Mouse (Mus musculus) midbrain, embryonic 13.5 days (tissue): ENCODE measurements around the gene Igsf21. TPM values are rescaled to one million over a fixed set of nuclear protein-coding genes. Genes with fewer than 3 reads are reported as not detected.

Experiments
- ATAC-seq: fragments of 200-750 bp; cut with Nextera tagmentation; 2 replicates; pipeline ENCODE4 v1.8.0; 2017; ENCODE audit warnings: mild to moderate bottlenecking, moderate TSS enrichment, moderate library complexity
- H3K27ac ChIP-seq: fragments of 300-500 bp; sonication (generic); 2 replicates; pipeline ENCODE4 v1.5.1; 2015; ENCODE audit warnings: inconsistent platforms, mild to moderate bottlenecking, moderate library complexity
- H3K27me3 ChIP-seq: fragments of 300-500 bp; sonication (generic); 2 replicates; pipeline ENCODE4 v1.6.1; 2015; ENCODE audit warnings: mild to moderate bottlenecking, inconsistent platforms
- H3K36me3 ChIP-seq: fragments of 300-500 bp; sonication (generic); 2 replicates; pipeline ENCODE4 v1.6.1; 2015; ENCODE audit warnings: mild to moderate bottlenecking, inconsistent platforms
- H3K4me1 ChIP-seq: fragments of 300-500 bp; sonication (generic); replicated peaks from 2 replicates; pipeline ENCODE4 v1.6.1; 2015; ENCODE audit warnings: inconsistent platforms
- H3K4me2 ChIP-seq: fragments of 300-500 bp; sonication (generic); replicated peaks from 2 replicates; pipeline ENCODE4 v1.6.1; 2015; ENCODE audit warnings: moderate library complexity, mild to moderate bottlenecking, inconsistent platforms
- H3K4me3 ChIP-seq: fragments of 300-500 bp; sonication (generic); replicated peaks from 2 replicates; pipeline ENCODE4 v1.5.1; 2015; ENCODE audit warnings: mild to moderate bottlenecking, inconsistent platforms
- H3K9ac ChIP-seq: fragments of 300-500 bp; sonication (generic); replicated peaks from 2 replicates; pipeline ENCODE4 v1.6.1; 2015; ENCODE audit warnings: mild to moderate bottlenecking, inconsistent platforms
- H3K9me3 ChIP-seq: fragments of 300-500 bp; sonication (generic); 2 replicates; pipeline ENCODE4 v1.6.1; 2016; ENCODE audit warnings: mild to moderate bottlenecking, inconsistent platforms
- WGBS: fragments of 180-500 bp; shearing (Covaris S2); methylation state at CpG from one replicate; pipeline ENCODE4 v1.1.7; 2015; 5-methylcytosine and 5-hydroxymethylcytosine counted together
- polyA plus RNA-seq: library from polyadenylated mRNA; unstranded; fragments of >200 nt; fragmentation: Nextera tagmentation; extraction: Ambion mirVana; gene quantifications from 2 replicates; pipeline ENCODE4 v1.2.1, GENCODE M21; 2015

Igsf21 gene
- polyA plus RNA-seq, 1 experiment from 2014 or later: 58.9 TPM

GRCm38 (mm10) chr4:140030040-140030386, 216.6 kb downstream of the Igsf21 start:
- Histone ChIP-seq H3K36me3 (peaks cover 10% of the 10 kb centered on the region; the same call in 1 of the 2 replicates), H3K27ac (peak overlapping the region; percentile 87), H3K9ac (0 out of 2 replicates have a peak overlapping the region, but pooled peaks have one; percentile 0), H3K4me1 (peaks cover 28% of the 10 kb centered on the region), H3K27me3 (peaks cover 6% of the 10 kb centered on the region; the same call in 1 of the 2 replicates), H3K4me3 (no peak overlapping the region), H3K4me2 (no peak overlapping the region), H3K9me3 (no peaks in the 10 kb centered on the region)
- WGBS: 13% methylated on average over 5 of the region's 5 CpGs
- peak; percentile 83 for ATAC-seq

GRCm38 (mm10) chr4:140029324-140030039, 217.1 kb downstream of the Igsf21 start:
- H3K36me3 ChIP-seq: peaks cover 10% of the 10 kb centered on the region; the same call in 1 of the 2 replicates
- peak overlapping the region; percentile 87 for H3K27ac ChIP-seq
- H3K4me2 ChIP-seq: no peak overlapping the region
- peaks cover 28% of the 10 kb centered on the region for H3K4me1 ChIP-seq
- no peak overlapping the region for H3K4me3 ChIP-seq
- H3K9ac ChIP-seq: 0 out of 2 replicates have a peak overlapping the region, but pooled peaks have one; percentile 0
- peaks cover 4% of the 10 kb centered on the region; the same call in 1 of the 2 replicates for H3K27me3 ChIP-seq
- 26% methylated on average over 9 of the region's 9 CpGs for WGBS
- H3K9me3 ChIP-seq: no peaks in the 10 kb centered on the region
- peak; percentile 26 for ATAC-seq

GRCm38 (mm10) chr4:140023833-140024232, 222.8 kb downstream of the Igsf21 start:
- peak overlapping the region; percentile 60; the same call in 1 of the 2 replicates for H3K27ac ChIP-seq
- no peak overlapping the region for H3K4me2 ChIP-seq
- H3K4me3 ChIP-seq: no peak overlapping the region
- 55% methylated on average over 6 of the region's 6 CpGs for WGBS
- ATAC-seq: no peak
- H3K9ac ChIP-seq: no peak overlapping the region
- peaks cover 15% of the 10 kb centered on the region for H3K4me1 ChIP-seq
- no peaks in the 10 kb centered on the region for H3K27me3 ChIP-seq
- H3K9me3 ChIP-seq: no peaks in the 10 kb centered on the region
- H3K36me3 ChIP-seq: peaks cover 10% of the 10 kb centered on the region; the same call in 1 of the 2 replicates

- peaks cover 17% of the 10 kb centered on the region for H3K4me1 ChIP-seq
- no peaks in the 10 kb centered on the region for H3K36me3 ChIP-seq
- H3K9ac ChIP-seq: no peak overlapping the region
- H3K9me3 ChIP-seq: no peaks in the 10 kb centered on the region
- H3K27me3 ChIP-seq: 0 out of 2 replicates have a peak, but pooled peaks cover 5% of the 10 kb centered on the region
- H3K4me2 ChIP-seq: no peak overlapping the region
- no peak overlapping the region for H3K27ac ChIP-seq
- no peak overlapping the region for H3K4me3 ChIP-seq
- no peak for ATAC-seq
- 69% methylated on average over 7 of the region's 7 CpGs for WGBS
Measured at GRCm38 (mm10) chr4:140015916-140016315, 230.7 kb downstream of the Igsf21 start.

GRCm38 (mm10) chr4:140010728-140011470, 235.7 kb downstream of the Igsf21 start:
- Histone ChIP-seq H3K4me1 (peaks cover 22% of the 10 kb centered on the region), H3K27ac (no peak overlapping the region), H3K4me2 (no peak overlapping the region), H3K36me3 (no peaks in the 10 kb centered on the region), H3K4me3 (no peak overlapping the region), H3K9me3 (no peaks in the 10 kb centered on the region), H3K27me3 (0 out of 2 replicates have a peak, but pooled peaks cover 9% of the 10 kb centered on the region), H3K9ac (no peak overlapping the region)
- peak; percentile 81 for ATAC-seq
- WGBS: 54% methylated on average over 11 of the region's 11 CpGs

GRCm38 (mm10) chr4:140004932-140005331, 241.7 kb downstream of the Igsf21 start:
- no peak overlapping the region for H3K4me3 ChIP-seq
- H3K36me3 ChIP-seq: no peaks in the 10 kb centered on the region
- H3K9me3 ChIP-seq: no peaks in the 10 kb centered on the region
- no peak overlapping the region for H3K27ac ChIP-seq
- 21% methylated on average over 5 of the region's 5 CpGs for WGBS
- H3K4me2 ChIP-seq: no peak overlapping the region
- peaks cover 36% of the 10 kb centered on the region for H3K4me1 ChIP-seq
- peaks cover 21% of the 10 kb centered on the region for H3K27me3 ChIP-seq
- ATAC-seq: no peak
- H3K9ac ChIP-seq: no peak overlapping the region

GRCm38 (mm10) chr4:140004170-140004569, 242.4 kb downstream of the Igsf21 start:
- H3K4me1 ChIP-seq: peaks cover 38% of the 10 kb centered on the region
- ATAC-seq: peak; percentile 57
- no peak overlapping the region for H3K4me3 ChIP-seq
- H3K9me3 ChIP-seq: no peaks in the 10 kb centered on the region
- H3K27me3 ChIP-seq: peaks cover 21% of the 10 kb centered on the region
- no peak overlapping the region for H3K27ac ChIP-seq
- H3K36me3 ChIP-seq: no peaks in the 10 kb centered on the region
- WGBS: 16% methylated on average over 12 of the region's 12 CpGs
- H3K4me2 ChIP-seq: peak overlapping the region; percentile 23; the same call in 1 of the 2 replicates
- no peak overlapping the region for H3K9ac ChIP-seq

GRCm38 (mm10) chr4:140002069-140002468, 244.5 kb downstream of the Igsf21 start:
- Histone ChIP-seq H3K4me1 (peaks cover 46% of the 10 kb centered on the region), H3K9ac (no peak overlapping the region; the same call in 1 of the 2 replicates), H3K4me3 (no peak overlapping the region), H3K9me3 (no peaks in the 10 kb centered on the region), H3K4me2 (no peak overlapping the region), H3K27ac (0 out of 2 replicates have a peak overlapping the region, but pooled peaks have one; percentile 19), H3K36me3 (no peaks in the 10 kb centered on the region), H3K27me3 (peaks cover 17% of the 10 kb centered on the region)
- WGBS: 5% methylated on average over 12 of the region's 12 CpGs
- no peak for ATAC-seq

DNA sequence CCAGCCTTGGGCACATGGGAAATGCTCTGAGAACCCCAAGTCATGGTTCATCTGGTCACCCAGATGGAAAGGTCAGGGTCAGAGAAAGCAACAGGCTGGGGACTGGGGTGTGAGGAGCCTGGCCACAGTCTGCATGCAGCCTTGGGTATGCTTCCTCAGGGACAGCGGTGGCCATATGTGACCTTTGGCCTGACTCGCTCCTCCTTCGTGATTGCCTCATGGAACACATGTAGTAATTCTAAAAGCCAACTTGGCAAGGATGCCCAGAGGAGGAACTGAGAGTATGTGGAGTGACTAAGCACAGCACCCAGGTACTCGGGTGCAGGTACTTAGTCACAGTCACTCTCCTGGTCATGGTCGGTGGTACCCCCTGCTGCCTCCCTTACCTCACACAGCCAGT, 245.7 kb downstream of the Igsf21 start:
- no peaks in the 10 kb centered on the region for H3K36me3 ChIP-seq
- no peak for ATAC-seq
- WGBS: 89% methylated on average over 5 of the region's 5 CpGs

GRCm38 (mm10) chr4:139999033-139999432, 247.6 kb downstream of the Igsf21 start:
- peak; percentile 40 for ATAC-seq
- no peak overlapping the region for H3K9ac ChIP-seq
- peaks cover 11% of the 10 kb centered on the region for H3K27me3 ChIP-seq
- no peak overlapping the region for H3K4me3 ChIP-seq
- 0 out of 2 replicates have a peak overlapping the region, but pooled peaks have one; percentile 14 for H3K27ac ChIP-seq
- H3K4me2 ChIP-seq: no peak overlapping the region
- H3K9me3 ChIP-seq: no peaks in the 10 kb centered on the region
- H3K4me1 ChIP-seq: peaks cover 46% of the 10 kb centered on the region
- WGBS: 27% methylated on average over 7 of the region's 7 CpGs
- H3K36me3 ChIP-seq: no peaks in the 10 kb centered on the region

More for the DNA sequence above, 245.7 kb downstream of the Igsf21 start:
- Histone ChIP-seq H3K27me3 (peaks cover 17% of the 10 kb centered on the region), H3K9me3 (no peaks in the 10 kb centered on the region), H3K4me2 (no peak overlapping the region), H3K4me1 (peaks cover 46% of the 10 kb centered on the region), H3K4me3 (no peak overlapping the region), H3K9ac (no peak overlapping the region), H3K27ac (no peak overlapping the region)

GRCm38 (mm10) chr4:139995659-139996058, 250.9 kb downstream of the Igsf21 start:
- Histone ChIP-seq H3K27ac (no peak overlapping the region), H3K9ac (no peak overlapping the region), H3K27me3 (no peaks in the 10 kb centered on the region), H3K4me2 (no peak overlapping the region), H3K4me1 (peaks cover 32% of the 10 kb centered on the region), H3K4me3 (no peak overlapping the region), H3K36me3 (no peaks in the 10 kb centered on the region), H3K9me3 (no peaks in the 10 kb centered on the region)
- no peak for ATAC-seq
- WGBS: 54% methylated on average over 8 of the region's 8 CpGs
